Mouse (Mus musculus) ovary, postnatal 10 days (tissue): ENCODE measurements around the gene Gm37240.

Source experiments
- DNase-seq: peaks from one replicate; pipeline ENCODE4 v3.0.0; 2022; ENCODE audit warnings: low spot score

The Gm37240 gene

DNA sequence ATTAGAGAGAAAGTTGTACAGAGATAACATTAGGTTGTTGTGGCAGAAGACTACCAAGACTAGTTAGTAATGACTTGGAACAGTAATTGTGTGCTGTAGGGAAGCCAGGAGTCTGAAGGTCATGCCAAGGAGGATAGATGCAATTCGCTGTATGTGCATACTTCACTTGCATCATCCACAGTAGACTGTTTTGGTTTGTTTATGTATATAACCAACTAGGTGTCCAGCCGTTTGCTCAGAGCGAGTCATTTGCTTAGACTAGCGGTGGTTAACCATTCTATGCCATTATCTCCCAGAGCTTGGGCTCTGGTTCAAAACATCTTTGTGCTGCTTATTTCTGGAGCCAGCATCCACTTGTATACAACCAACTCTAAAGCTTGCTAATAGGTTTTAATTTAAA, 937.9 kb downstream of the Gm37240 start:
- DNase-seq = no peak

DNA sequence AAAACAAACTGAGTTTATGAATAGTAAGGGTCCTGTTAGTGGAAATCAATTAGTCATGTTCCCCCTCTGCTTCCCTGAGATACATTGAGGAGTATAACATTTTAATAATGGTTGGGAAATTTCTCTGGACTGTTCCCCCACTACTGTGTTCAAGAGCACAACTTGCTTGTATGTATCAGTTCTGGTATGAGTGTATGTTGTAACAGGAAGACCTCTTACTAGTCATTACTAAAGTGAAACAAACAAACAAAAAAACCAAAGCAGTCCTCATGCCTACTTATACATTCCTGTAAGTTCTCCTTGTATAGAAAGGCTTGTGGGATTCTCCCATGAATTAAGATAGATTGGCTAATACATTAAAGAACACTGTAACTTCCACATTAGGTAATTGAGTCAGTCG, 940.9 kb downstream of the Gm37240 start:
- no peak for DNase-seq

DNA sequence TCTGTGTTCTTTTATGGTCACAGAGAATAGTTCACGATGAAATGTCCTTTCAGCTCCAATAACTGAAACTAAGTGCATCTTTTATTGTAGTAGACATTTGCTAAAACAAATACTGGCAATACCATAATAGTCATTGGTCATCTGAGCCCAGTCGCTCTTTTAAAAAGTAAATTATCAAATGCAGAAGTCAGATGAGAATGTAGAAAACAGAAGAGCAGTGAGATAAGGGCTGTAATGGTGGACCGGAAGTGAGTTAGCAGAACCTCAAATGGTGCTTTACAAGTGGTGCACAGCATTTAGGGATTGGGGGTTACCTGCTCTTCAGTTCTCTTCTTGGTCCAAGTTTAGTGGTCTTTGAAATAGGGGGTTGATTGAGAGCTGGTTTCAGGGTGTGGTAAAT, 942.4 kb downstream of the Gm37240 start:
- no peak for DNase-seq

DNA sequence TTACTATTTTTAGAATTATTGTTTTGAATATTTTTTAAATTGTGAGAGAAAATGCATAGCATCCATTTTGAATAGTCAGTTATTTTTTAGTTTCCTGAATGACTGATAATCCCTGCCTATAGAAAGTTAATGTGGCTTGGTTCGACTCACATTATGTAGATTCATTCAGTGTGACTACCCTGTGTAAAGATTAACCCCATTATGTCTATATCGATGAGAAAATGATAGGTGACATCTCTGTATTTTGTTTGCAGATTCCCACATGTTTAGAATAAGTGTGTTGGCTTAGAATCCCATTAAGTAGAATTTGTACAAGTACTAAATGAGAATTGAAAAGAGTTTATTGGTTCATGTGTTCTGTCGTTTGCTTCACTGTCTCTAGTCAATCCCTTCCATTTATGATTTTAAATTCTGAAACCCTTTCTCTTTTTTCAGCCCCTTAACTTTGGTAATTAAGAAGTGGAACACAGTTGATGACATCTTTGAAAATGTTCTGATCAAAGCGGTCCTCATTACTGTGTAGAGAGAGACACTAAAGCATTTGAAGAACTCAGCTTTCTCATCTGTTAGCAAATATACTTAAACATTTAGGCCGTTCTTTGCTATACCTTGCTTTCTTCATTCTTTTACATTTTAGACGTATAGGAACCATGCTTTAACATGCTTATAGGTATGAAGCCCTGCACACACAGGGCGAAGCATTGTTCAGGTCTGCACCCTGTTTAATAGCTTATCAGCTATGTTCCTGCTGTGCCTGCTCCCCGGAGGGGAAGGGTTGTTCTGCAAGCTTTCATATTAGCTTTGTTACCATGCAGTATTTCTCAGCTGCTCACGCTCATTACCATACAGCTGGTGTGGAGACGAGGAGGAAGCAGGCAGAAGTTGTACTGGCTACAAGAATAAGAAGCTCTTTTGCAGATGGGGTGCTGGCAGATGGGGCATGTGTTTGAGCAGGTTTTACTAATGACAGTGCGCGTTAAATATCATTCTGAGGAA, 949.7 kb downstream of the Gm37240 start:
- DNase-seq = no peak

DNA sequence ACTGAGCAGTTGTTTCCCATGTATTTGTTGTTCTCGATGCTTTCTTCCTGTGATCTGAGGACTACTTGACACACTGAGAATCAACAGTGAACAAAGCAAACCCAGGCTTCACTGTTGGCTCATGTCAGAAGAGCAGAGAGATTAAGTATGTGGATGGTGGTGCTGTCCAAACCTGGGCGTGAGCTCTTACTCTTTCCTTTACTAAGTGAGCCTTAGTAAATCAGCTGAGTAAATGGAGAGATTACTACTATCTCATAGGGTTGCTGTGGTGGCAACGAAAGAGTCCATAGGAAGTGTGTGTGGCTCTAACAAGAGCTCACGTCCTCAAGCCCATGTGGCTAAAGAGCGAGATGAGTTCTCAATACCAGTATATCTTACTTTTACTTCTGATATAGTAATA, 950.4 kb downstream of the Gm37240 start:
- DNase-seq = no peak

DNA sequence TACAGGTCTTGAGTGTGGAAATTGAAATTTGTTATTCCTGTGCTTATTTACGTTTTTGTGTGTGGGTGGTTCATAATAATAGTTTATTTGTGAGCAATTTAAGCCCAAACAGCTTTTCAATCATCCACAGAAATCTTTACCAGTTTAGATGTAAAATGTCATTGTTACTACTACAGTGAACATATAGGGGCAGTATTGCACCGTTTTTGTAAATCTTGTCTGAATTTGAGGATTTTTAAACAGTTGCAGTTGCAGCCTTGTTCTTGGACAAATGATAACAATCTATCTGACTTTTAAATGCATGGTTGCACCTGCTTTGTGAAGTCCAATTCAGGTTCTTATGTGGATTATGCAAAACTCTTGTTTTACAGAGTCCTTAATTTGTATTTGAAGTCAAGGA, 951.1 kb downstream of the Gm37240 start:
- no peak for DNase-seq

DNA sequence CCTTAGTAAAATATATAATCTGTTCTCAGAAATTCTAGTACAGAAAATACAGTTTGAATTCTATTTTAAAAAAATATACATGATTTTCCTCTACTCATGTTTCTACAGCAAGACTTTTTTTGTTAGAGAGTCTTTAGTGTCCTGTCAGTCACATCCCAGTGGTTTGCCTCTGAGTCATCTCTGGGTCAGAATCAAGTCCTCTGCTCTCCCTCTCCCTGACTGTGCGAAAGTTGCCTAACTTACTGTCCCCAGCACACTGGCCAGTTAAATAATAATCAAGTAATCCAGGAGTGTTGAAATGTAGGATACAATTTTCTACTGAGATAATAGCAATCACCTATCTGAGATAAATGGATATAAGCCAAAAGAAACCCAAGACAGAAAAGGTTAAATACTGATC, 951.6 kb downstream of the Gm37240 start:
- no peak for DNase-seq

DNA sequence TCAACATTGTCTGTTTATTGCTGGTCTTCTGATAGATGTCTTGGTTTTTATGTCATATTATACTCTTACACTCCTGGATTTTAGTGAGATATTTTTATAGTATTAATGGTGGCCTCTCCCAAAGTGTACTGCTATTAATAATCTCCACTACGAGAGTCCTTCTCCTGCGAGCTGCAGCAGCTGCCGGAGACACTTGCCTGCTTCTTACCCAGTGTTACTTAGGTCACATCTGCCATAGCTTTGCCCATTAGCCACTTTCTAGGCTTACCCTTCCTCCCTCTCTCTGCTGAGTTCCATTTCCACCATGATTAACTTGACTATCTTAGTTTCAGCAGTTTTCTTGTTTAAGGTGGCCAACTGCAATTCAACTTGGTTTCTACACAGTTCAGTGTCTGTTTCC, 956.6 kb downstream of the Gm37240 start:
- DNase-seq = no peak

DNA sequence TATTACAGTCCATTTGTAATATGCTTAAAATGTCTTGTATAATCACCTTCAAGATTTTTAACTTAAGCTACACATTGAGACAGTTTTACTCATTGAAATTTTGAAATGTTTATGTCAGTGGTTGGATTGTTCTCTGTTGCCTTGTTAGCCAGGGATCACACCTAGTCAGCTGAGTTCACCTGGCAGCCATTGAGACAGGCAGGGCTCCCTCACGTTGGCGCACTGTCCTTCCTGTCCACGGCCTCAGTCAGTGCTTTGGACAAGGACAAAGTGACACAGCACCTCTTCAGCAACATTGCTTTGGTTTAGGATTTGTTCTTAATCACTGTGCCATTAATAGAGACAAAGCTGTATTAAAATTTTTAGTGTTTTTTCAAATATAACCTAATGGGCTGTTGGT, 958.1 kb downstream of the Gm37240 start:
- no peak for DNase-seq

DNA sequence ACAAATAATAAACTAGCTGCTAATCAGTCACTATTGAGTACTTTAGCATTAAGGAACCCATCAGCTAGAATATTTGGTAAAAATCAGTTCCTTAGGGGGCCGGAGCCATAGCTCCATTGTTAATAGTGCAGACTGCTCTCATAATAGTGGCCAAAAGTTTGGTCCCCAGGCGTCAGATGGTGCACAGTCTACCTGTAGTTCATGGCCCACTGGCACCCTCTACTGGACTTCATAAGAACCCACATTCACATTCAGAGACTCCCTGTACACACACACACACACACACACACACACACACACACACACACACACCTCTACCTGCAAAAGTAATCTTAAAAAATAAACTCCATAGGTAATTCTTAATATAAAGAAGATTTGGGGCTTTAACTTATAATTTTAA, 959.4 kb downstream of the Gm37240 start:
- no peak for DNase-seq

DNA sequence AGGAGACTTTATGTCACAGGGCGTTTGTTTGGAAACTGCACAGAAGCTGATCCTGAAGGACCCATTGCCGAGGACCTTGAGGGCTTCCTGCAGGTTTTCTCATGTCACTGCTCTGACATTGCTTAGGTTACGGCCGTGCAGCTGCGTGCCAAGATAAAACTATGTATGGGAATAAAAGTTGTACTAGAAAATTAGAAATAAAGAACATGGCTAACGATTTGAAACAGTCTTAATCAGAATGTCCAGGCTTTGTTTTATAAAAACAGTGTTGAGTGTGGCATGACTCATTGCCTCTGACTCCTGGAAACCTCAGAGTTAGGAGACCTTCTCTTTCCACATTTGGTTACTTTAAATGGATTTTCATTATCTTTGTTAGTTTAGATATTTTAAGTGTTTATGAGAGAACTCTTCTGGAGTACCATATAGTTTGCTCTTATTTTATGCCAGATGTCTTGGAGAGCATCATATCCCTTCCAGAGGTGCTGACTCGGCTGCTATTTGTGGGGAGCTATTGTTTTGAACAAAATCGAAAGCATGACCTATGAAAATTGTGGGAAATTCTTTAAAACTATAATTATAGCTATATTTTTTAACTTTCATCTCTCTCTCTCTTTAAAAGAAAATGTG, 960.0 kb downstream of the Gm37240 start:
- no peak for DNase-seq

DNA sequence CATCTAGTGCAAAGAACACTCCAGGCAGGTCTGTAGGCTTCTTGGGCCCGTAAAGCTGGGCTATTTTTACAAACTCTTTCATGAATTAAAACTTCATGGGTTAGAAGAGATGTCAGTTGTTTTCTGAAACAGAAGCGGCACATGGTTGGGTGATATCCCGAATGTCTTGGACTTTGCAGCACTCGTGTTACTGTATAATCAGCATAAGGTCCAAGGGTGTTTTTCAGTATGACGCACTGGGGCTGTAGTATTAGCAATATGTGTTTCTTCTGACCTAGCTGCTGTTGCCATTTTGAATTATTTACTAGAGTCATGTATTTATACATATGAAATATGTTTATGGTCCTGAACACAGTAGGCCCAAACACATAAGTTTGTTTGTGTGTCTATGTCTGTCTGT, 961.2 kb downstream of the Gm37240 start:
- no peak for DNase-seq

DNA sequence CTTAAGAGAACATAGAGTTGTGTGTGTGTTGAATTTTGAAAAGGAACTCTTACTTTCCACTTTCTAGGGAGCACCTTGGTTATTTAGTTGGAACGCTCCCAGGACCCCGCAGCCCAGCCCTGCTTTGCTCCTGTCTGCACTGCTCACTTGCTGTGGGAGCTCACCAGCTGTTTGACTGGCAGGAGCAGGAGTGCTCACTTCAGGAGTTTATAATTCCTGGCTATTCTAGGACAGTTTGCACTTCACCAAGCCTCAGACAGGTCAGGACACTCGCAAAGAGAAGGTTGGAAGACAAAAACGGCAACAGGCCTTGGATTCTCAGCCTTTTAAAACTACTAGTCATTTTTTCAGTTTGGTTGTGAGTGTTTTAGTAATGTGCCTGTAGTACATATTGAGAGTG, 962.1 kb downstream of the Gm37240 start:
- no peak for DNase-seq

DNA sequence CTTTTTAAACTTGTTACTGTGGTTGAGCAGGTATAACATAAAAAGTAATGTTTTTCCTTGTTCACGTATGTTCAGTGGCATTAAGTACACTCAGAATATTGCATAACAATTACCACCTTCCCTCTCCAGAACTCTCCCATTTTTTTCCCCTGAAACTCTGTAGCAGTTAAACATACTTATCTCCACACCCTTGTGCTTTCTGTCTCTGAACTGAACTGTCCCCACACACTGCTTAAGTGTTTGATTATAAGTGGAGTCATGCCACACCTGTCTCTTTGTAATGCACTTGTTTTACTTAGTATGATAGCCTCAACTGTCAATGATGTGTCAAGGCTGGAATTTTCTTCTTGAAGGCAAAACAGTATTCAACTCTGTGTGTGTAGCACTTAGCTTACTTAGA, 963.6 kb downstream of the Gm37240 start:
- no peak for DNase-seq

DNA sequence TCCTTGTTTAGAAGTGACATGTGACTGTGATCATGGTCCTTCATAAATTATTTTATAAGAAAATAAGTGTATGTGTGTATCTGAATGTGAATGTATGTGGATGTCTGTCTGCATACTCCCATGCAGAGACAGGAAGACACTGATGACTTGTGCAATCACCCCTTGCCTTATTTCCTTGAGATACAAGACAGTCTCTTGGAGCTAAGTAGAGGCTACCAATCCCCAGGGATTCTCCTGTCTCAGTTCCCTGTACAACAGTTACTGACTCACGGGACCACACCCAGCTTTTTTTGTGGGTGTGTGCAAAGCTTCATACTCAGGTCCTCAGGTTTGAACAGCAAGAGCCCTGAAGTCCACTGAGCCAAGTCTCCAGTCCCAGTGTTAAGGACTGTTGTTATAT, 964.1 kb downstream of the Gm37240 start:
- DNase-seq = no peak

DNA sequence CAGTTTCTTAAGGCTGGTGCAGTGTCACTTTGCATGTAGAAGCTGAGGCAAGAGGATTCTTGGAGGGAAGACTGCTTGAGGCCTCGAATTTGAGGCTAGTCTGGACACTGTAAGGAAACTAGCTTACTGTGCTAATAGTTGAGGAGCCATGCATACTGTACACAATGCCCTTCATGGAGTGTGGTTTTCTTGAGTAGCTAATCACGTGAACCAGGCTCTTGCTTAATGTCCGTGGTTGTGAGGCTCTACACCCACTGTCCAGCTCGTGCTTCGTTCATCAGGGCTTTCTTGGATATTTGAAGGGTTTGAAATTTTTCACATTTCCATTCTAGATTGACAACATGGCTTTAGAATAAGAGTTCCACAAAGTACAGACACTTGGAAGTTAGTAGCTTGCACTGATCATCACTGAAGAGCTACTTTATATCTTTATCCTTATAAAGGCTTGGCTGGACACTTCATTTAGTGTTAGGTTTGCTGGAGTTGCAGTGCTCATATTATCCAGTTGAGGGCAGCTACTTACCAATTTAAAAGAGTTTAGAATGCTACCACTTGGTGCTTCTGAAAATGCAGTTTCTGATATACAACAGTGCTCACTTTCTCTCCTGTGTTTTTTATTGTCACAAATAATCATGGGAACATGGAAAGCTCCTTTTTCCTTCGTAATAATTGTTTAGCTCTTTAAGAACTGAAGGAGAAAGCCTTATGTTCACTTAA, 965.5 kb downstream of the Gm37240 start:
- no peak for DNase-seq

DNA sequence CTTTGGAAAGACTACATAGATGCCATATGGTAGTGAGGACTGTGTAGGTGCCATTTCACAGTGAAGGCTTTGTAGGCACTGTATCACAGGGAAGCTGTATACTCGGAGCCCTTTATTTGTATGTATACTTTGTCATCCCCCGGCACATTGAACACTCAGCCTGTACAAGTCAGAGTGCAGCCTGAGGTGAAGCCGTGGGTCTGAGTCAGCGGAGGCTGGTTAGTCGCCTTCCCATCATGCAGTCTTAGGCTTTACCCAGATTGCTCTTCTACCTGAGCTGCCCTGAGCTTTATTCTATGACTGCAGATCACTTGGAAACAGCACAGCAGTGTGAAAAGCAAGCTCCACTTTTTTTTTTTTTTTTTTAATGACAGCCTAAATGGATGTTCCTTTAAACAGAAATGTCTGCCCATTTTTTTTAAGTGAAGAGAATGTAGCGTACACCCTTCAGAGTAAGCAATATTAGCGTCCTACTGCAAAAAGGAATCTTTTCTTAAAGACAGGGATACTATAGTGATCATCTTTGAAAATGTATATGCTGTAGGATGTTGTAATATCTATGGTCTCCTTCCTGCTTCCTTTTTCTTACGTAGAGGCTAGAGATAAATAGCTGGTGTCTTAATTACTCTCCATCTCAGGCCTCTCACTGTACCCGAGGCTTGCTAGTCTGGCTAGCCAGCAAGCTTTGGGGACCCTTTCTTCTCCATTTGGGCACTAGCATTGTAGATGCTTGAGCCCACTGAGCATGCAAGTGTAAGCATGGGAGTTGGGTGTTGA, 969.2 kb downstream of the Gm37240 start:
- DNase-seq = no peak

DNA sequence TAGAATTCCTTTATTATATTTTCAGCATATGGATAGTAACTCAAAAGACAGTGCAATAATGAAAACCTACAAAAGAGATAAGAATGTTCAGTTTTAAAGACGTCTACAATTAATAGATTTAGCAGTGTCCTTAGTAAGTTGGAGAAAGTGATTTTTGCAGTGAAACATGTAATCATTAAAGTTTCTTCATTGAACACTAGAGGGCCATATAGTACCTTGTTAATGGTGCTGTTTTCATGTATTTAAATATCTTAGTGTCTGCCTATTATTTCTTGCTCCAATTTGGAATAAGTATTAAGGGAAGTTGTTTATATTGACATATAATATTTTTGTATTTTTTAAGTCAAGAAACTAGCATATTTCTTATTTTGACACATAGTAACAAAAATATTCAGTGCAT, 973.0 kb downstream of the Gm37240 start:
- DNase-seq = no peak

DNA sequence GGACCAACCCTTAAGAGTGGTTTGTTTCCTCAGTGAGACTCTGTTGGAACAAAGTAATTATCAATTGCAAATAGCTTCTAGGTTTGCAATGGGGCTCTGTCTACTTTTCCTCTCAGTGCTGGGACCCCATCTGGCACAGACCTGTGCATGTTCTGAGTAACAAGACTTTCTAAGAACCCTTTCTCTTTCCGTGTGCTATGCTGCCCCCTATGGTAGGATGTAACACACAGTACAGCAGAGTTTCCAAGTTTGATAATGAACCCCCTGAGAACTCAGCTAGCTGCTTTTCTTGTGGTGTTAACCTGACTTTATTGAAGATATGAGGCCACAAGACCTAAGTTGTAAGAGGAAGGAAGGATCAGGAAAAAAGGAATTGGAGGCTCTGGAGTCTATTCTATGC, 980.8 kb downstream of the Gm37240 start:
- DNase-seq = no peak

DNA sequence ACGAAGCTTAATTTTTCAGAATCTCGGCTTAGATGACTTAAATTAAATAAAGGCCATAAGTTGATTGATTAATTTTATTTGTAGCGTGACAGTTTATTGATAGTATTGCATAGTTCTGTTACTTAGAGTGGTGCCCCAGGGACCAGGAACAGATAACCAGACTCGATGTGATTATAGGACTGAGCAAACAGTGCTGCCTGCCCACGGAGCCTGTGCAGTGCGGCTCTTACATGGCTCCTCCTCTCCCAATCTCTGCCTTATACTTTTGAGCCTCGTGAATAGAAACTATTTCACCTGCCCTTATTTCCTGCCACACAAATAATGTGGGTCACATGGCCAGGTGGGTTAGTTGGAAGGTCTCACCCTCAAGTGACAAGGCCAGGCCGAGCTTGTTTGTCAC, 989.4 kb downstream of the Gm37240 start:
- no peak for DNase-seq

DNA sequence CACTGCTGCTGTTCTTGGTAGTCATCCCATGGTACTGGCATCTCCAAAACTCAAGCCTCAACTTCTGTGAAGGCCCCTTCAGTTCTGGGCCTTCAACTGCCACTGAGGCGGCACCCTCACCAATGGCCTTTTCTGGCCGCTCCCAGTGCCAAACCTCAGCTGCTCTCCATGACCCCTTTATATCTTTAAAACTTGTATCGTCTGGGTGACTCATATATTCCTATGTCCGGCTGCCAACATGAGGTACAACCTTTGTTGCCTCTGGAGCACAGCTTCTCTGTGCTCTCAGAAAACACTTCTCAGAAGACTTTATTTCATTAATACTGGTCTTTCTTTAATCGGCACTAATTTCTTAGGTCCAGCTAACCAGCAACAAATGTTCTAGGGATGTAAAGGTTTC, 996.3 kb downstream of the Gm37240 start:
- DNase-seq = no peak

DNA sequence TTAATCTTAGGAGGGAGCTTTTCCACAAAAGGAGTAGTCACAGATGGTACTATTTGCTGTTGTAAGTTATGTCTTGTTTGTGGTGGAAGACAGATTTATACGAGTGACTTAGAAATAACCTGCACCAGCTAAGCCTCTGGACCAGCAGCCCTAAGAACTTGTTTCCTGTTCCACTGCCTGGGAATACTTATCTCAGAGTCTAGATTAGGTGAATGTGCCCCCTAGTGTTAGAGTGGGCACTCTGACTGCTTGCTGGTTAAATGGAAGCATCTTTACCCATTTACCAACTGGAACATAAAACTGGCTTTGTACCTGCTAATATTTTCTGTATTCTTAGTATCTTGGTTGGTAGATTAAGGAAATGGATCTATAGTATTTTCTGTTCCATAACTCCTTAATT, 997.7 kb downstream of the Gm37240 start:
- no peak for DNase-seq
